Mouse (Mus musculus) erythroid progenitor cell, adult 5-6 weeks (primary cell): ENCODE data around the gene Ccsap. TPM values are rescaled to one million over a fixed set of nuclear protein-coding genes. Genes with fewer than 3 reads are reported as not detected.

Experiments
- total RNA-seq, 2 experiments: library from RNA; stranded (forward) in 1 of 2; stranded (reverse) in 1 of 2; fragments of 150-400 nt in 1 of 2; fragments of 186-747, 209-891 nt in 1 of 2; gene quantifications; 2 replicates each; pipeline versions ENCODE4 v1.2.3 to v1.2.4; 2015 to 2017; ENCODE audit warnings: low replicate concordance in 2 of 2

Gene Ccsap
- total RNA-seq, 2 experiments from 2014 or later: 31.4 to 35.5 TPM

Other genes with a start within 250 kb of the Ccsap start
- 4.2 and 5.4 TPM in 2 replicates for gene Rhou, start 206.3 kb downstream of the Ccsap start, total RNA-seq (2015; ENCODE audit: low replicate concordance)
- gene Rhou, start 206.3 kb downstream of the Ccsap start, total RNA-seq (2017; ENCODE audit: low replicate concordance): 1.6 and 2.2 TPM in 2 replicates
- 1.7 and 3.6 TPM in 2 replicates for gene Rab4a, start 54.2 kb downstream of the Ccsap start, total RNA-seq (2015; ENCODE audit: low replicate concordance)
- 3.3 TPM in 1 of 2 replicates, not detected in the other for gene Rab4a, start 54.2 kb downstream of the Ccsap start, total RNA-seq (2017; ENCODE audit: low replicate concordance)
- gene Acta1, start 34.5 kb upstream of the Ccsap start, total RNA-seq (2015; ENCODE audit: low replicate concordance): not detected in 2 replicates
- 0.39 and 4.5 TPM in 2 replicates for gene Acta1, start 34.5 kb upstream of the Ccsap start, total RNA-seq (2017; ENCODE audit: low replicate concordance)
- gene Nup133, start 89.1 kb upstream of the Ccsap start, total RNA-seq (2015; ENCODE audit: low replicate concordance): 32.1 and 35.2 TPM in 2 replicates
- gene Nup133, start 89.1 kb upstream of the Ccsap start, total RNA-seq (2017; ENCODE audit: low replicate concordance): 46.0 and 49.7 TPM in 2 replicates
- gene Abcb10, start 122.9 kb upstream of the Ccsap start, total RNA-seq (2015; ENCODE audit: low replicate concordance): 465 and 471 TPM in 2 replicates
- gene Abcb10, start 122.9 kb upstream of the Ccsap start, total RNA-seq (2017; ENCODE audit: low replicate concordance): 483 and 625 TPM in 2 replicates
- gene Taf5l, start 161.2 kb upstream of the Ccsap start, total RNA-seq (2015; ENCODE audit: low replicate concordance): 45.0 and 46.9 TPM in 2 replicates
- 40.3 and 41.6 TPM in 2 replicates for gene Taf5l, start 161.2 kb upstream of the Ccsap start, total RNA-seq (2017; ENCODE audit: low replicate concordance)
- gene Urb2, start 161.3 kb upstream of the Ccsap start, total RNA-seq (2015; ENCODE audit: low replicate concordance): 10.9 and 11.5 TPM in 2 replicates
- 8.5 and 10.7 TPM in 2 replicates for gene Urb2, start 161.3 kb upstream of the Ccsap start, total RNA-seq (2017; ENCODE audit: low replicate concordance)